Mouse (Mus musculus): ENCODE measurements around the gene Klrc2. TPM values are rescaled to one million over a fixed set of nuclear protein-coding genes. Genes with fewer than 3 reads are reported as not detected.
"Not testable (repeated sequence)": the region's sequence is repeated elsewhere in the genome, so short reads cannot be mapped to it uniquely, and the experiment has no call there.

Klrc2 gene
- total RNA-seq (2014; fragmentation: Nextera tagmentation): not detected in 2 replicates
- 1.6 TPM in 1 of 2 replicates, not detected in the other for total RNA-seq (2017)

DNA sequence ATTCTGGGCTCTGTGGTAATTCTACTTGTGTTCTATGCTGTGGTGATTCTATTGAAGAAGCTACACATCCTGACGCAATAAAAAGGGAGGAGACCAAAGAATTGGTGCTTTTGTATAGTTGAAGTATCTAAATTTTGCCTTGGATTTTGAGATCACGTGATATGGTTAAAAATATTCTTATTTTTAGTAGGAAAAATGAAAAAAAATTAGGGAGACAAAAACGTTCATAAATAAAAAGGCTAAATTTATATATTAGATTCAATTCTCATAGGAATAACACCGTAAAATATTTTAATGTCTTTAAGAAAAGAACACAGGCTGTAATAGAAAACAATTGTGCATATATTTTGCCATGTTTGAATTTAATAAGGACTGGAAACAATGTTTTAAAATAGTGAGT lies at the start of gene Klrc2:
Gene Klrc2, minus strand, starts transcription at position 101 of the 400 bp plus-strand sequence.
- not testable (repeated sequence) for ATAC-seq (replicated peaks; ENCODE audit: poor library complexity, severe bottlenecking)

DNA sequence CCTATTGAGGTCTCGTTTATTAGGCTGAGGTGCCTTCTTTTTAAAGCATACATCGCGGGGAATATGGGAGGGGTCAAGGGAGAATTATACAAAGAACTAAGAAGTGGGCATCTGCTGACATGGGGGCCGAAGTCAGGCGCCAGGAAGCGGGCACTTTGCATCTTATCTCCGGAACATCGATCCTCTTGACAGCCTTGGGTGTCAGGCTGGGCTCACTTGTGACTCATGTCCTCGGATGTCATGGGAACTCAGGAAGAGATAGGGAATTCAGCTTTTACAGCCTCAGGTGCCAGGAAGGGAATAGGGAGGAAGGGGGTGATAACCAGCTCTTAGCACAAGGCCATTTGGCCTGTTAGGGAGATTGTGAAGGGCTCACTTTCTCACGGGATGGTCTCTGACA lies 30.9 kb upstream of the Klrc2 start:
- not testable (repeated sequence) for ATAC-seq (replicated peaks; ENCODE audit: poor library complexity, severe bottlenecking)

DNA sequence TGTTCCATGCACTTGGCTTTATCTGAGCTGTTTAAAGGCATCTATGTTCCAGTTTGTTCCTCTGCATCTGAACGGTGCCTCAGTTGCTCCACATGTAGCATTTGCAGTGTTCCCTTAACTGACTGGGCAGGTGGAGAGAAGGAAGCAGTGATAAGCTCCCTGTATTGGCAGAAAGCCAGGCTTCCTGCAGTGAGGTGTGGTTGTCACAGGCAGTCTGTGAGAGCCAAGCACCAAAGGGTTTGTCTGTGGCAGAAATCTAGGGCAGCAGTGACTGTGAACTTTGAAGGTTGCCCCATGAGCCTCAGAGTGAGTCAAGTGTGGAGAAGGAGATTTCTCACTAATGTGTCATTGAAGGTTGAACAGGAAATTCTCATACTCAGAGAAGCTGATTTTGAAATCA lies 19.9 kb upstream of the Klrc2 start:
- ATAC-seq (replicated peaks; ENCODE audit: poor library complexity, severe bottlenecking): no peak

DNA sequence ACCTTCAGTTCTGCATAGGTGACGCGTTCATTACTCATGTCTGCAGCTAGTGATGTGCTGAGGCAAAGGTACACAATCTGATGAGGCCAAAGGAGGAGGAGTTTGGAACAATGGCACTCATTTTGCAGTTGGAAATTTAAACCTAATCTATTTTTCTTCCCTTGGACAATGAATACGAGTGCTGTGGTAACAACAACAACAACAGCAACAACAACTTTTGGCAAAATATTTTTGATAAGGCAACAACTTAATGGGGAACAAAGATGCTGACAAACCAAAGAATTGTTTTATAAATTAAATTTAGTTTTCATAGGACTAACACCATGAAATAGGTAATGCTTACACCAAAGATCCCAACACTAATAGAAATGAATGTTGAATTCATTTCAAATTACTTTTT lies 18.4 kb upstream of the Klrc2 start, which contains the start of gene Klrc1:
Gene Klrc1, minus strand, starts transcription at position 101 of the 400 bp plus-strand sequence.
- no peak for ATAC-seq (replicated peaks; ENCODE audit: poor library complexity, severe bottlenecking)

DNA sequence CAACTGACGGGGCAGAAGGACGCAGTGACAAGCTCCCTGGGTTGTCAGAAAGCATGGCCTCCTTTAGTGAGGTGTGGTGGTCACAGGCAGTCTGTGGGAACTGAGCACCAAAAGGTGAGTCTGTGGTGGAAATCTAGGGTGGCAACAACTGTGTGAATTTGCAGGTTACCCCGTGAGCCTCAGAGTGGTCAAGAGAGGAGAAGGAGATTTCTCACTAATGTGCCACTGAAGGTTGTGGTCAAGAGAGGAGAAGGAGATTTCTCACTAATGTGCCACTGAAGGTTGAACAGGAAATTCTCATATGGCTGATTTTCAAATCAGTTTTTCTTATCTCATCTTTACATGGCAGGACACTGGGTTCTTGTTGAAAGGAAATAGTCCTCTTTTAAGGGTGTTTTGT lies 812 bp upstream of the Klrc2 start:
- not testable (repeated sequence) for ATAC-seq (replicated peaks; ENCODE audit: poor library complexity, severe bottlenecking)

DNA sequence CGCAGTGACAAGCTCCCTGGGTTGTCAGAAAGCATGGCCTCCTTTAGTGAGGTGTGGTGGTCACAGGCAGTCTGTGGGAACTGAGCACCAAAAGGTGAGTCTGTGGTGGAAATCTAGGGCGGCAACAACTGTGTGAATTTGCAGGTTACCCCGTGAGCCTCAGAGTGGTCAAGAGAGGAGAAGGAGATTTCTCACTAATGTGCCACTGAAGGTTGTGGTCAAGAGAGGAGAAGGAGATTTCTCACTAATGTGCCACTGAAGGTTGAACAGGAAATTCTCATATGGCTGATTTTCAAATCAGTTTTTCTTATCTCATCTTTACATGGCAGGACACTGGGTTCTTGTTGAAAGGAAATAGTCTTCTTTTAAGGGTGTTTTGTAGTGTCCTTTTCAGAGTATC lies 16.4 kb downstream of the Klrc2 start:
- not testable (repeated sequence) for ATAC-seq (replicated peaks; ENCODE audit: poor library complexity, severe bottlenecking)

DNA sequence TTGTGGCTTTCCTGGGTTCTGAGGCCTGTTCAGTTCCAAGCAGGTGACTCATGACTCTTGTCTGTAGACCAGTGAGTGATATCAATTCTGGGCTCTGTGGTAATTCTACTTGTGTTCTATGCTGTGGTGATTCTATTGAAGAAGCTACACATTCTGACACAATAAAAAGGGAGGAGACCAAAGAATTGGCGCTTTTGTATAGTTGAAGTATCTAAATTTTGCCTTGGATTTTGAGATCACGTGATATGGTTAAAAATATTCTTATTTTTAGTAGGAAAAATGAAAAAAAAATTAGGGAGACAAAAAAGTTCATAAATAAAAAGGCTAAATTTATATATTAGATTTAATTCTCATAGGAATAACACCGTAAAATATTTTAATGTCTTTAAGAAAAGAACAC lies 17.3 kb downstream of the Klrc2 start, which contains the start of gene Klrc3:
Gene Klrc3, minus strand, starts transcription at position 101 of the 400 bp plus-strand sequence.
- ATAC-seq (replicated peaks; ENCODE audit: poor library complexity, severe bottlenecking): not testable (repeated sequence)

DNA sequence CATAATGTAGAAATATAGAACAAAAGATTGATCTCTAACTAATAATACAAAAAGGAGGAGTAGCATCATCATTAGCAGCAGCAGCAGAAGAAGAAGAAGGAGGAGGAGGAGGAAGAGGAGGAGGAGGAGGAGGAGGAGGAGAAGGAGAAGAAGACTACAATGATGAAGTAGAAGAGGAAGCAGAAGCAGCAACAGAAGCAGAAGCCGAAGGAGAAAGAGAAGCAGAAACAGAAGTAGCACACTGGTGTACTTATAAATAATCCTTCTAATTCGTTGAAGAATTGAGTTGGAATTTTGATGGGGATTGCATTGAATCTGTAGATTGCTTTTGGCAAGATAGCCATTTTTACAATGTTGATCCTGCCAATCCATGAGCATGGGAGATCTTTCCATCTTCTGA lies 29.4 kb downstream of the Klrc2 start:
- peak; percentile 56 for ATAC-seq (replicated peaks; ENCODE audit: poor library complexity, severe bottlenecking)

DNA sequence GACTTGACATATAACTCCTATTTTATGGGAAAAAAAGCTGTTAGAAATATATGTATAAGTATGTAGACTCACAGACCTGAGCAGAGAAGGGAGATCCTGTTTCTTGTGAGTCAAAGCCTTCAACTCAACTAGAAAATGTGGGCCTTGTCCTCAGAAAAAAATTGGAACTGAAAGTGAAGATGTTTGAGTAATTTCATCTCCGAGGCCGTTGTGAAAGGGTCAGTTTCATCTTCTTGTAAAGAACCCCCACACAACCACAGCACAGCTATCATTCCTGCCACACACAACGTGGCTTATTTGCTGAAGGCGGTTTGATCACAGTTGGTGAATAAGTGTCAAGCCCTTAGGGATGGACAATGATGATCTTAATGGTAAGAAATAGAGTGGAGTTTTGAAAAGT lies 36.8 kb downstream of the Klrc2 start, which contains the start of gene Klrk1:
Gene Klrk1, minus strand, starts transcription at position 130 of the 400 bp plus-strand sequence.
- ATAC-seq (replicated peaks; ENCODE audit: poor library complexity, severe bottlenecking): peak; percentile 97

DNA sequence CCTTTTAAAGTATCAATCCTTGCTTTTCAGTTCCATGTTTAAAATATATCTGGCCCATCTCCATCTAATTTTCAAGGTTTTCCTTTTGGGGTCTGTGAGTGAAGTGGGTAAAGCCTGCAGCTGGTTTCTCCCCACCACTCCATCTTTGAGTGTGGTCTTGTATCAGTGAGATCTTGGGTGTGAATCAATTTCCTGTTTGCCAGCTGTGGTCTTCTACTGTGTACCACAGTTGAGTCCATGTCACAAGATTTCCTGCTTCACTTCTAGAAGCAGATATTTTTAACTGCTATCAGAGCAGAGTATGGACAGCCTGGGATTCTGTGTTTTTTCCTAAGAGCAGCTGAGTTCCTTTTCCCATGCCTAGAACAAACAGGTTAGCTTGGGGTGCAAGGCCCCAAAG lies 52.1 kb downstream of the Klrc2 start:
- peak; percentile 95 for ATAC-seq (replicated peaks; ENCODE audit: poor library complexity, severe bottlenecking)

Other genes with a start within 250 kb of the Klrc2 start
- not detected in 2 replicates for gene Clec1a, start 208.7 kb downstream of the Klrc2 start, total RNA-seq (2014; fragmentation: Nextera tagmentation)
- not detected in 2 replicates for gene Clec1a, start 208.7 kb downstream of the Klrc2 start, total RNA-seq (2017)
- gene Olr1, start 153.5 kb downstream of the Klrc2 start, total RNA-seq (2014; fragmentation: Nextera tagmentation): 15.1 and 18.4 TPM in 2 replicates
- 16.9 and 23.2 TPM in 2 replicates for gene Olr1, start 153.5 kb downstream of the Klrc2 start, total RNA-seq (2017)
- 0.53 TPM in 1 of 2 replicates, not detected in the other for gene Tmem52b, start 148.1 kb downstream of the Klrc2 start, total RNA-seq (2014; fragmentation: Nextera tagmentation)
- not detected in 2 replicates for gene Tmem52b, start 148.1 kb downstream of the Klrc2 start, total RNA-seq (2017)
- 37.4 and 45.0 TPM in 2 replicates for gene Gabarapl1, start 127.5 kb downstream of the Klrc2 start, total RNA-seq (2014; fragmentation: Nextera tagmentation)
- gene Gabarapl1, start 127.5 kb downstream of the Klrc2 start, total RNA-seq (2017): 39.8 and 76.6 TPM in 2 replicates
- gene Klre1, start 82.8 kb downstream of the Klrc2 start, total RNA-seq (2014; fragmentation: Nextera tagmentation): not detected in 2 replicates
- not detected in 2 replicates for gene Klre1, start 82.8 kb downstream of the Klrc2 start, total RNA-seq (2017)
- gene Klrd1, start 68.9 kb downstream of the Klrc2 start, total RNA-seq (2014; fragmentation: Nextera tagmentation): 9.6 TPM in 1 of 2 replicates, not detected in the other
- gene Klrd1, start 68.9 kb downstream of the Klrc2 start, total RNA-seq (2017): 0.34 TPM in 1 of 2 replicates, not detected in the other
- 6.0 and 8.4 TPM in 2 replicates for gene Klrk1, start 36.8 kb downstream of the Klrc2 start, total RNA-seq (2014; fragmentation: Nextera tagmentation)
- 9.8 and 14.1 TPM in 2 replicates for gene Klrk1, start 36.8 kb downstream of the Klrc2 start, total RNA-seq (2017)
- not detected in 2 replicates for gene Klrc3, start 17.4 kb downstream of the Klrc2 start, total RNA-seq (2014; fragmentation: Nextera tagmentation)
- not detected in 2 replicates for gene Klrc3, start 17.4 kb downstream of the Klrc2 start, total RNA-seq (2017)
- not detected in 2 replicates for gene Klrc1, start 18.3 kb upstream of the Klrc2 start, total RNA-seq (2014; fragmentation: Nextera tagmentation)
- gene Klrc1, start 18.3 kb upstream of the Klrc2 start, total RNA-seq (2017): 2.9 TPM in 1 of 2 replicates, not detected in the other
- gene Klri1, start 56.4 kb upstream of the Klrc2 start, total RNA-seq (2014; fragmentation: Nextera tagmentation): not detected in 2 replicates
- not detected in 2 replicates for gene Klri1, start 56.4 kb upstream of the Klrc2 start, total RNA-seq (2017)
- gene Klri2, start 79.8 kb upstream of the Klrc2 start, total RNA-seq (2014; fragmentation: Nextera tagmentation): not detected in 2 replicates
- gene Klri2, start 79.8 kb upstream of the Klrc2 start, total RNA-seq (2017): not detected in 2 replicates
- gene Gm156, start 123.6 kb upstream of the Klrc2 start, total RNA-seq (2014; fragmentation: Nextera tagmentation): not detected in 2 replicates
- not detected in 2 replicates for gene Gm156, start 123.6 kb upstream of the Klrc2 start, total RNA-seq (2017)
- not detected in 2 replicates for gene Gm17631, start 202.0 kb upstream of the Klrc2 start, total RNA-seq (2014; fragmentation: Nextera tagmentation)
- gene Gm17631, start 202.0 kb upstream of the Klrc2 start, total RNA-seq (2017): not detected in 2 replicates
- not detected in 2 replicates for gene Klra17, start 216.0 kb upstream of the Klrc2 start, total RNA-seq (2014; fragmentation: Nextera tagmentation)
- not detected in 2 replicates for gene Klra17, start 216.0 kb upstream of the Klrc2 start, total RNA-seq (2017)

Measured in granulocyte monocyte progenitor cell, adult 5-6 weeks (primary cell).